Mouse (Mus musculus) mouse trophoblast stem cell (cell line): ENCODE results near the gene Tiam1.

Experiments used
- in situ Hi-C, 2 experiments: fragments of 300-500 bp; cut with MseI, MboI; formaldehyde crosslinking; loops; 2 replicates in 1 of 2; 3 replicates in 1 of 2; pipeline ENCODE4 v1.15.1; 2025

Tiam1 gene

GRCm38 (mm10) chr16:89912686-89913375, 230.7 kb downstream of the Tiam1 start:
- in situ Hi-C loops = no loop called here

- in situ Hi-C loops = no loop called here
Measured at GRCm38 (mm10) chr16:89909393-89910068, 234.0 kb downstream of the Tiam1 start.

GRCm38 (mm10) chr16:89907651-89908050, 235.9 kb downstream of the Tiam1 start:
- in situ Hi-C loops = no loop called here

- in situ Hi-C loops = no loop called here
Measured at GRCm38 (mm10) chr16:89906909-89907308, 236.7 kb downstream of the Tiam1 start.

GRCm38 (mm10) chr16:89905730-89906305, 237.8 kb downstream of the Tiam1 start:
- in situ Hi-C loops = no loop called here

- in situ Hi-C loops = no loop called here
Measured at GRCm38 (mm10) chr16:89904121-89904520, 239.4 kb downstream of the Tiam1 start.

- in situ Hi-C loops = no loop called here
Measured at GRCm38 (mm10) chr16:89902578-89903304, 240.8 kb downstream of the Tiam1 start.

GRCm38 (mm10) chr16:89900681-89901080, 242.9 kb downstream of the Tiam1 start:
- in situ Hi-C loops = no loop called here

- in situ Hi-C loops = no loop called here
Measured at GRCm38 (mm10) chr16:89899192-89899591, 244.4 kb downstream of the Tiam1 start.

- in situ Hi-C loops = no loop called here
Measured at GRCm38 (mm10) chr16:89898299-89898625, 245.3 kb downstream of the Tiam1 start.

- in situ Hi-C loops = no loop called here
Measured at GRCm38 (mm10) chr16:89897547-89898298, 245.8 kb downstream of the Tiam1 start.

GRCm38 (mm10) chr16:89896885-89897546, 246.6 kb downstream of the Tiam1 start:
- in situ Hi-C loops = no loop called here

- in situ Hi-C loops = no loop called here
Measured at GRCm38 (mm10) chr16:89896392-89896791, 247.2 kb downstream of the Tiam1 start.

- in situ Hi-C loops = no loop called here
Measured at GRCm38 (mm10) chr16:89895283-89895682, 248.3 kb downstream of the Tiam1 start.

- in situ Hi-C loops = no loop called here
Measured at GRCm38 (mm10) chr16:89894816-89895215, 248.8 kb downstream of the Tiam1 start.

GRCm38 (mm10) chr16:89890515-89891189, 252.9 kb downstream of the Tiam1 start:
- in situ Hi-C loops = no loop called here

- in situ Hi-C loops = no loop called here
Measured at GRCm38 (mm10) chr16:89889890-89890462, 253.6 kb downstream of the Tiam1 start.

GRCm38 (mm10) chr16:89886561-89886960, 257.0 kb downstream of the Tiam1 start:
- in situ Hi-C loops = no loop called here

GRCm38 (mm10) chr16:89885661-89886060, 257.9 kb downstream of the Tiam1 start:
- in situ Hi-C loops = no loop called here

GRCm38 (mm10) chr16:89883897-89884296, 259.7 kb downstream of the Tiam1 start:
- in situ Hi-C loops = no loop called here
